Mouse (Mus musculus) cerebellum, postnatal 14 days (tissue): ENCODE measurements around the gene Celf1.
A peak's percentile ranks its signal among the peaks of the same experiment; 100 is the strongest.
"Not testable (repeated sequence)": the region's sequence is repeated elsewhere in the genome, so short reads cannot be mapped to it uniquely, and the experiment has no call there.

Source experiments
- DNase-seq, 2 experiments: peaks; one replicate each; pipeline ENCODE4 v3.0.0; 2021; ENCODE audit warnings: mixed read lengths in 2 of 2

Gene Celf1

DNA sequence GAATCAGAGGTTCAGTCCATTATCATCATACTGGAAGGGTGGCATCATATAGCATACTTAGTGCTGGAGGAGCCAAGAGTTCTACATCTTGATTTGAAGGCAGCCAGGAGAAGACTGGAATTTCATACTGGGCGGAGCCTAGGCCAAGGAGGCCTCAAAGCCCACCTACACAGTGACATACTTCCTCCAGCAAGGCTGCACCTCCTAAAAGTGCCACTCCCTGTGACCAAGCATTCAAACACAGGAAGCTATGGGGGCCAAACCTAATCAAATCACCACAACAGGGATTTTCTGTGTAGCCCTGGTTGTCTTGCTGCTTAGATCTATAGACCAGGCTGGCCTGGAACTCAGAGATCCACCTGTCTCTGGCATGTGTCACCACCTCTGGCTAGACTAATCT is 83.8 kb downstream of the Celf1 start:
- no peak for DNase-seq

DNA sequence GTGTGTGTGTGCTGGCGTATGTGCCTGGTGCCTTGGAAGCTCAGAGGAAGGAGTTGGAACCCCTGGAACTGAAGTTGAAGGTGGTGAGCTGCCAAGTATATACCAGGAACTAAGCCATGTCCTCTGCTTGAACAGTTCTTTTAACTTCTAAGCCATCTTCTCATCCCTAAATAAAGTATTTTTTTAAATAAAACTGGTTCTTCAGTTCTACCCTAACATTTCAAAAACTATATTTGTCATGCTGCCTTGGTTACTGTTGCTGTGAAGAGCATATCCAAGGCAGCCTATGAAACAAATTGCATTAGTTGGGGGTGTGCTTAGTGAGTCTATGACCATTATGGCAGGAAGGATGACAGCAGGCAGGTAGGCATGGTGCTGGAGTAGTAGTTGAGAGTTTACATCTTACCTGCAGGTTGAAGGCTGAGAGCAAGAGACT is 84.9 kb downstream of the Celf1 start:
- DNase-seq = no peak

DNA sequence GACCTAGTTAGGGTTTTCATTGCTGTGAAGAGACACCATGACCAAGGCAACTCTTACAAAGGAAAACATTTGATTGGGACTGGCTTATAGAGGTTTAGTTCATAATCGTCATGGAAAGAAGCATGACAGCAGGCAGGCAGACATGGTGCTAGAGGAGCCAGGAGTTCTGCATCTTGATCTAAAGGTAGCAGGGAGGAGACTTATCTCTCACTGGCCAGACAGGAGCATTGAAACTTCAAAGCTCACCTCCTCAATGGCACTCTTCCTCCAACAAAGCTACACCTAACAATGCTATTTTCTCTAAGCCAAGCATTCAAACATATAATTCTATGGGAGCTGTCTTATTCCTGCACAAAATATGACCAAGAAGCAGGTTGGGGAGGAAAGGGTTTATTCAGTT is 86.3 kb downstream of the Celf1 start:
- no peak for DNase-seq

DNA sequence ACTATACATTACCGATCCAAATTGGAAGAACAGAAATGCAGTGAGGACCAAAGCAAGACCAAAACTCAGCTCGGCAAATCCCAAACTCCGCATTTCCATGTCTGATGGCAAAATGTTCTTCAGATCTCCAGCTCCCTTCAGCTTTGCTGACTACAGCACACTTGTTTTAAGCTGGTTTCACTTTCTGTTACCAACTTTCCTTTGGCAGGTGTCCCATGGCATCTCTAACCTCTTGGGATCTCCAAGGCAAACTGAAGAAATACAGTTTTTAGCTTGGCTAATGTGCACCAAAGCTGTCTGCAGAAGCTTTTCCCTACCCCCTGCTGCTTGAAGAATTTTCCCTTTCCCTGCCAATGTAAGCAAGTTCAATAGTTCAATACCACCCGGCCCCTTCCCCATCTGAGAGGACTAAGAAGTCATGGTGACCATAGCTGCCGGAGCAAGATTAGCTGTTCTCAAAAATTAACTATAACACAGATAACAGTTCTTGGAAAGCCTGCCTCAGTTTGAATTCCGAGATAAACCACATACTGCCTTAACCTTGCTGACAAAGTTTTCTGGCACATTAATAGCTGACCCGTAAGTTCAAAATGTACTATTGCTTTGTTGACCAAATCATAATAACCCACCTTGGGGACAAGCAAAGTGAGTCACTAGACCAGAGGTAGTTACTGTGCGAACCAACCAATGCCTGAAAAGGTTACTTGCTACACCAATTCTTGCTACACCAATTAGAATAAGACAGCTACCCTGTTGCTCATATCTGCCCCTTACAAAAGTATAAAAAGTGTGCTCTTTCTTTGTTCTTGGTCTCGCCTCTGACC is 87.4 kb downstream of the Celf1 start:
- peak in 1 of 2 experiments; percentile 17 for DNase-seq

DNA sequence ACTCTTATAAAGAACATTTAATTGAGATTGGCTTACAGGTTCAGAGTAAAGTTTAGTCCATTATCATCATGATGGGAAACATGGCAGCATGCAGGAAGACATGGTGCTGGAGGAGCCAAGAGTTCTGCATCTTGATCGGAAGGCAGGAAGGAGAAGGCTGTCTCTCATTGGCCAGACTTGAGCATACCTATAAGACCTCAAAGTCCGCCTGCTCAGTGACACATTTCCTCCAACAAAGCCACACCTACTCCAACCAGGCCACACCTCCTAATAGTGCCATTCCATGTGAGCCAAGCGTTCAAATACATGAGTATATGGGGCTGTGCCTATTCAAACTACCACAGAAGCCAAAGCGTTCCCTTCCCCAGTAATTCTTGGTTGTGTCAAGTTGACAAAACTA is 91.0 kb downstream of the Celf1 start:
- DNase-seq = no peak

DNA sequence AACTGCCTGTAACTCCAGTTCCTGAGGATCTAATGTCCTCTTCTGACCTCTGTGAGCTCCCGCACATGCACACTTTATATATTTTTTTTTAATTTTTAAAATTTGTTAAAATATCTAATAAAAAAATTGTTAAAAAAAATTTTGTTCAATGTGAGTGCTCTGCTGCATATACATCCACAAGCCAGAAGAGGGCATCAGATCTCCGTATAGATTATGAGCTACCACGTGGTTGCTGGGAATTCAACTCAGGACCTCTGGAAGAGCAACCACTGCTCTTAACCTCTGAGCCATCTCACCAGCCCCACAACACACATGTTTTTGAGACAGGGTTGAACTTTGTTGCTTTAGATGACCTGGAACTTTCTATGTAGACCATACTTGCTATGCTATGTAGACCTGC is 92.8 kb downstream of the Celf1 start:
- no peak for DNase-seq

DNA sequence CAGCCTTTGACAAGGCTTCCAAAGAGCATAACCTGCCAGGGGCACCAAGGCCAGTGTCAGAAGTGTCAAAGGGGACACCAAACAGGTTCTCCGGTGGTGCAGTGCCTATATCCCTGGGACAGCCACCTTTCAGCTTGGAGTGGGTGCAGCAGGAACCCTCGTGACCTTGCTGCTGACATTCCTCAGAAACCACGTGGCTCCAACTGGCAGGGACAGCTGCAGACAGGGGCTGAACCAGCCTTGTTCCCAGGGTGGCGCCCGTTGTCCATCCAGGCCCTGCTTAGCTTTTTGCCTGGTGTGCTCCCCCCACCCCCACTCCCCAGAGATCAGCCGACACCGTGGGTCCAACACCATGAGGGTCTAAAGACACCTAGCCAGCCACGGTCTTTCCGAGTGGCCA is 95.2 kb downstream of the Celf1 start, which contains the start of gene Rapsn:
Gene Rapsn (plus strand): TSS at position 236 of the 400 bp plus-strand sequence.
- DNase-seq = no peak

DNA sequence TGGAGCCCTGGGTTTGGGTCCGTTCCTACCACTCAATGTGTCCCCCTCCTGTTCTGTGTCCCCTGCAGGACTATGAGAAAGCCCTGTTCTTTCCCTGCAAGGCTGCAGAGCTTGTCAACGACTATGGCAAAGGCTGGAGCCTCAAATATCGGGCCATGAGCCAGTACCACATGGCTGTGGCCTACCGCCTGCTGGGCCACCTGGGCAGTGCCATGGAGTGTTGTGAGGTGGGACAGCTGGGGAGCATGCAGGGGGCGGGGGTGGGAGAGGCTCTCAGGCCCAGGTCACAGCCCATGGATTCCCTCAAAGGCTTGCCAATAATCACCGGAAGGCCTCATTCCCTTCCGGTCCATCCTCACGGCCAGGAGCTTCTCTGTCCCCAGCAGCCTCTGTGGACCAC is 101.6 kb downstream of the Celf1 start:
- DNase-seq = no peak

DNA sequence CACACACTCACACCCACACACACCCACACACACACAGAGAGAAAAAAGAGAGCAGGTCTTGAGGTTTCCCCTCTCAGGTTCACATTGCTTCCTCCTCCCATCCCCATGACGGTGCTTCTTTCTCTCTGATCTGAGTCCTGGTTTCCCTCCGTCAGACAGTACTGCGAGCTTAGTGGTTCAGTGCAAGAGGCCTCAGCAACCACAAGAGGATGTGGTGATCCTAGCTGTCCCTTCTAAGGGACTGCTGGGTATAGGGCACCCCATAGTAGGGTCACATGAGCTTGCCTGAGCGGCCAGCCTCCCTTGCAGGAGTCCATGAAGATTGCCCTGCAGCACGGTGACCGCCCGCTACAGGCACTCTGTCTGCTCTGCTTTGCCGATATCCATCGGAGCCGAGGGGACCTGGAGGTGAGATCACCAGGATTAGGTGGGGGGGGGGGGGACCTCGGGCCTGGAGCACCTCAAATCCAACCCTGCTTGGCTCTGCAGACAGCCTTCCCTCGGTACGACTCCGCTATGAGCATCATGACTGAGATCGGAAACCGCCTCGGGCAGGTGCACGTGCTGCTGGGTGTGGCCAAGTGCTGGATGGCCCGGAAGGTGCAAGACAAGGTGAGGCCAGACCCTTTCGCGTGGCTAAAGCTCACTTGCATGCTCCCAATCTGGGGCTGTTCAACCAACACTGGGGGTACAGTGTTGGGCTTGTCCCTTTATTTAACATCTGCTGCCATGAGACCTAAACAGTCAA is 102.6 kb downstream of the Celf1 start:
- no peak for DNase-seq

DNA sequence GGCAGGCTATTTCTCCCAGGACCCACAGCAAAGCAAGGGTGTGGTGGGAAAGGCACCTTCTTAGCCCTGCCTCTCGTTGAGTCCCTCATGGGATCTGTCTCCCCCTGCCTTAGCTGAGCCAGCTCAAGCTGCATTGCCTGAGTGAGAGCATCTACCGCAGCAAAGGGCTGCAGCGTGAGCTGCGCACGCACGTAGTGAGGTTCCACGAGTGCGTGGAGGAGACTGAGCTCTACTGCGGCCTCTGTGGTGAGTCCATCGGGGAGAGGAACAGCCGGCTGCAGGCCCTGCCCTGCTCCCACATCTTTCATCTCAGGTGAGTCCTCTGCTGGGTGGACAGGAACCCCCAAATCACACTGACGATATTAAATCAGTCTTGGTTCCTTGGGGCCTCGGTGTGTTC is 104.5 kb downstream of the Celf1 start:
- no peak for DNase-seq

DNA sequence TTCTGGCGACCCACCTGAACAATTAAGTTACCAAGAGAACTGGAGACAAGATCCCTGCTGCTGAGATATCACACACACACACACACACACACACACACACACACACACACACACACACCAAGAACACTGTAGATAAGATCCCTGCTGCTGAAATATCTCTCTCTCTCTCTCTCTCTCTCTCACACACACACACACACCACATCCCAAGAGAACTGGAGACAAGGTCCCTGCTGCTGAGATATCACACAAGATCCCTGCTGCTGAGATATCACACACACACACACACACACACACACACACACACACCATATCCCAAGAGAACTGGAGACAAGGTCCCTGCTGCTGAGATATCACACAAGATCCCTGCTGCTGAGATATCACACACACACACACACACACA is 105.6 kb downstream of the Celf1 start:
- DNase-seq = not testable (repeated sequence)

DNA sequence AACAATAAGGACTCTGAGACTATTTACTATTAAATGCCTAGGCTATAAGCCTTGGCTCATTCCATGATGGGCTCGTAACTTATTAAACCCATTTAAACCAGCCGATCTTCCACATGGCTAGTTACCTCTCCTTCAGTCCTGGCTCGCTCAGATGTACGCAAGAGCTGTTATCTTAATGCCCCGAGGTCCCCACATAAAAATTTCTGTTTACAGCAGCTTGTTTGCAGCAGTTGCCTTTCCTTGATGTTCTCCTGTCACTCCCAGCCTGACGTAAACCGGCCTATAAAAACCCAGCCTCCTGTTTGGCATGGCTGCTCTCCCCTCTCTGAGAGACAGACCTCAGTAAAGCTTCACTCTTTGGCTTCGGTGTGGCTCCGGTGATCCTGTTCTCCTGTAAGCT is 107.2 kb downstream of the Celf1 start:
- no peak for DNase-seq

DNA sequence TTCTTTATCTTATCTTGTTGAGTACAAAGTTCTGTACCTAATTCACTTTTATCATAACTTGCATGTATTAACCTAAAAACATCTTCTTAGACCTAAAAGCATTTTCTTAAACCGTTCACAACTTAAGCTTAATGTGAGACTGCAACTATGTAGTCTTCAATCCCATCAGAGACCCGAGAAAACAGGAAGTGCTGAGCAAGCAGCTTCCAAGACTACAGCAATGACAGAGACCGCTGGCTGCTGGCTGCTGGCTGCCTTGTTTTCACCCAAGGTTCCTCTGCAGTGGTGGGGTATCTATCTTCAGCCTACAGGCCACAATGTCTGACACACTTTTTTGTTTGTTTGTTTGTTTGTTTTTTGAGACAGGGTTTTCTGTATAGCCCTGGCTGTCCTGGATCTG is 111.7 kb downstream of the Celf1 start:
- DNase-seq = no peak

DNA sequence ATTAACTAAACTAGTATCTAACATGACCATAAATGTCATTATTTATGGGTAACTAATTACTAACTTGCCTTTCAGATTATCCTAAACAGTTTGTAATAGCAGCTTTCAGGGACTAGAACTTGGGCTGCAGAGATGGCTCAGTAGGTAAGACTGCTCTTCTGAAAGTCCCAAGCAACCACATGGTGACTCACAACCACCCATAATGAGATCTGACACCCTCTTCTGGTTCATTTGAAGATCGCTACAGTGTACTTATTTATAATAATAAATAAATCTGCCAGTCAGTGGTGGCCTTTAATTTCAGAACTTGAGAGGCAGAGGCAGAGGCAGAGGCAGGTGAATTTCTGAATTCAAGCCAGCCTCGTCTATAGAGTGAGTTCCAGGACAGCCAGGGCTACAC is 112.6 kb downstream of the Celf1 start:
- no peak for DNase-seq

DNA sequence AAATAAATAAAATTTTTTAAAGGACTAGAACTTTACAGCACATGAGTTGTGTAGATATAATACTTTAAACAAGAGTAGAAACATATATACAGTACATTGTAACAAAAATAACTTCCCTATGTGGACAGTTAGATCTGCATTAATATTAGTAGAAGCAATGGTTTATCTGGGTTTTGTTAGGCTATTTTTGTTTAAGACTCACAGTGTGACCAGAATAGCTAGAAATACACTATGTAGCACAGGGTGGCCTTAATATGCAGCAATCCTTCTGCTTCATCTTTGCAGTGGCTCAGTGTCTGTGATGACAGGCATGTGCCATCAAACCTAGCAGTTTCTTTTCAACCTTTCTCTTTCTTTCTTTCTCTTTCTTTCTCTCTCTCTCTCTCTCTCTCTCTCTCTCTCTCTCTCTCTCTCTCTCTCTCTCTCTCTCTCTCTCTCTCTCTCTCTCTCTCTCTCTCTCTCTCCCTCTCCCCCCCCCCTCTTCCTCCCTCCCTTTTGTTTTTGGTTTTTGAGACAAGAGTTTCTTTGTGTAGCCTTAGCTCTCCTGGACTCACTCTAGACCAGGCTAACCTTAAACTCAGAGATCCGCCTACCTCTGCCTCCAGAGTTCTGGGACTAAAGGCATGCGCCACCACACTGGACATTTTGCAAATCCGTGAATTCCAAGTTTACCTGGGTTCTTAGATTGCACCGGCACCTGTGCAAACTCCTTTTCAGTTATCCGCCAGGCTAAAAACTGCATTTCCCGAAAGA is 113.2 kb downstream of the Celf1 start:
- DNase-seq = no peak

DNA sequence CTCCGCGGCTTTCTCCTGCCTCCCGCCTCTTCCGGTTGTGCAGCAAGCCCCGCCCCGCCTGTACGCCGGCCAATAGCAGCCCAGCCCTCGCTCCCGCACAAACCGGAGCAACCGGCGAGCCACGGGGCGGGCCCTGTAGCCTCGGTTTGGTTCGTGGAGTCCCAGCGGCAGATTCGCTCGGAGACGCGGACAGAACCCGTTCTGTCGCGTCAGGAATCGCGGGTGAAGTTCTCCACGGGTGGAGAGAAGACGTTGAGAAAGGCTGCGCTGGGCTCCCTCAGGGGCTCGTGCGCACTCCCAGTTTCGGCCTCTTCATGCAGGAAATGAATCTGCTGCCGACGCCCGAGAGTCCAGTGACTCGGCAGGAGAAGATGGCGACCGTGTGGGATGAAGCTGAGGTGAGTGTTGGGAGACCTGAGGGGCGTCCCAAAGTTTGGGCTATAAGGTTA is 113.8 kb downstream of the Celf1 start, which contains the start of gene Psmc3:
Gene Psmc3 (plus strand): TSS at position 76 of the 449 bp plus-strand sequence.
- DNase-seq = peak; percentile 99

DNA sequence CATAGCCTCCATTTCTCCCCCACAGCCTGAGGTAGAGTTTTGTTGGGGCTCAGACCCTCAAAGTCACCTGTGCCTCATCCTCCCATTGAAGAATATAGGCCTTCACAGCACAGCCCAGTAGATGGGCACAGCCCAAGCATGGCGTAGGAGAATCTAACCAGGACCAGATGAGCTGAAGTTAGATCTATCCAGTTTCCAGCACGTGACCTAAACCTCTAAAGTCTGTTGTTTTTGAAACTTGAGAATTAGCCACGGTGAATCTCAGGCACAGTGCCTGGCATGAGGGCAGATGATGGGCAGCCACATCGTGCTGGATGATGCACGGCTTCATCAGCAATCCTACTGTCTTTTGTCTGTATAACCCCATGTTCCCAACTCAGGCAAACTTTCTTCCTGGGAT is 118.3 kb downstream of the Celf1 start:
- no peak for DNase-seq

DNA sequence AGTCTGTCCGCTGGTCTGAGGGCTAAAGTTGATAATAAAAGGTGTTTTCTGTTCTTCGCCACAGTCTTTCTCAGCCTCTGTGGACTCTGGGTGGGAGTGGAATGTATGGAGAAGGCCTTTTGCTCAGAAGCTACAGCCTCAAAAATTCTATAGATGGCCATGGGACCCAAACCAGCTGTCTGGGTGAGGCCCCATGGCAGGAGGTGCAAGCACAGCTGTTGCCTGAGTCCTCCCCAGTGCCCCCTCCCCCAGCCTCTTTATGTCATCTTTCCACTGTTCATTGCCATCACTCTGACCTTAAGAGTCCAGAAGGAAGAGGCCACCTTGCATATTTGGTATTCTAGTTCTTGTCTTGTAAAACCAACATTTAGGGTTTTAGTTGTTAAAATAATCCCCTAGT is 119.2 kb downstream of the Celf1 start:
- DNase-seq = no peak

DNA sequence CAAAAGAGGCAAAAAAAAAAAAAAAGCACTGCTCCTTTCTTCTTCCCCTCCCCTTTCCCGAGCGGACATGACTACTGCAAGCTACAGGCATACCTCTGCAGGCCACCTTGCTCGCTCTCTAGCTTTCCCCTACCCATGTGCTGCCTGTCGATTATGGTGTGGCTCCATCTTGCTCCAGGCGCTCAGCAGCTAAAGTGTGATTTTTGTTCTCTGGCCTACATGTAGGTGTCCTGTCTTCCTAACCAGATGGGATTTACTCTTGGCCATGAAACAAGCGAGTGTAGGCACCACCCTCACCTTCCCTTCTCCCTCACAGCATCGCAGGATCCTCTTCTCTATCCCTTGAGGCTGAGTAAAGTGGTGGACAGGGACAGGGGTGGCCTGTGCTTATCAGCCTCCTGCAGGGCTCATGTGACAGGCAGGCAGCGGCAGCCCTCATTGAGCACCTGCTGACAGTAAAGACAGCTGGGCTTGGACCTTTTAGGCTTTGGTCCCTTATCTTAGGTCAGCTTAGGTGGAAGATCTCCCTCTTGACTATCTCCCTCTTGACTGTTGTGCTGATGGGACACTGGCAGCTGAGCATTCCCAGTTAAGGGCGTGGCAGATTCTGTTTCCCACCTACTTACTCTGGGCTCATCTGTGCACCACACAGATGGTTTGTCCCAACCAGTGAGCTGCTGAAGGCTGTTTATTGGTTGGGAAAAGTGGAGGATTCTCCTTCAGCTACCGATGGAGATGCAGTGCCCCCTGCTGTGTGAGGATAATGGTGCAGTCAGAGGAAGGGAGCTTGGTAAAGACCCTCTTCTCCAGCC is 120.6 kb downstream of the Celf1 start:
- DNase-seq = peak; percentile 34 to 65

DNA sequence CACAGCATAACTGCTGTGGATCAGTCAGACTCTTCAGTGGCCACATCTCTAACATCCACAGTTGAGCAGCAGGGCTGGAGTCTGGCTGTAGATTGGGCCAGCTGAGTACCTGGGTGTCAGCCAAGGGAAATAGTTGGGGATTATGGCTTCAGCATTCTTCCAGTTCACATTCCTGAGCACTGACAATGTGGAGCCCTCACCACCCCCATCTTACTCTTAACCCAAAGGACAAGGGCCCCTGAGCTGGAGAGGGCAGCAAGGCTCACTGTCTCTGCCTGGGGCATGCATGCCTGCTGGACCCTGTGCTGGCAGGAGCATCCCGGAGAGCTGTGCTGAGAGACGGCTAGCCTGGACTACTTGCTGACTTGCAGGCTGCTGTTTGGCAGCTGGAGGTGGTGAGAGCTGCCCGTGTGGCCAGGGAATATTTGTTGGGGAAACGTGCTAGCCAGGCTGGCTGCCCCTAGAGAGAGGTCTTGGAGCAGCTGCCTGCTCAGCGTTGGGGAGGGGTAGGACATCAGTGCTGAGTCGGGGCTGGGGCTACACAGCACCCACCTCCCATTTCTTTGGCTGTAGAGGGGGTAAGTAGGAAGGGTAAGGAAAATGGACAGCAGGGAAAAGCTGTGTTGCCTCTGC is 121.8 kb downstream of the Celf1 start:
- no peak for DNase-seq

DNA sequence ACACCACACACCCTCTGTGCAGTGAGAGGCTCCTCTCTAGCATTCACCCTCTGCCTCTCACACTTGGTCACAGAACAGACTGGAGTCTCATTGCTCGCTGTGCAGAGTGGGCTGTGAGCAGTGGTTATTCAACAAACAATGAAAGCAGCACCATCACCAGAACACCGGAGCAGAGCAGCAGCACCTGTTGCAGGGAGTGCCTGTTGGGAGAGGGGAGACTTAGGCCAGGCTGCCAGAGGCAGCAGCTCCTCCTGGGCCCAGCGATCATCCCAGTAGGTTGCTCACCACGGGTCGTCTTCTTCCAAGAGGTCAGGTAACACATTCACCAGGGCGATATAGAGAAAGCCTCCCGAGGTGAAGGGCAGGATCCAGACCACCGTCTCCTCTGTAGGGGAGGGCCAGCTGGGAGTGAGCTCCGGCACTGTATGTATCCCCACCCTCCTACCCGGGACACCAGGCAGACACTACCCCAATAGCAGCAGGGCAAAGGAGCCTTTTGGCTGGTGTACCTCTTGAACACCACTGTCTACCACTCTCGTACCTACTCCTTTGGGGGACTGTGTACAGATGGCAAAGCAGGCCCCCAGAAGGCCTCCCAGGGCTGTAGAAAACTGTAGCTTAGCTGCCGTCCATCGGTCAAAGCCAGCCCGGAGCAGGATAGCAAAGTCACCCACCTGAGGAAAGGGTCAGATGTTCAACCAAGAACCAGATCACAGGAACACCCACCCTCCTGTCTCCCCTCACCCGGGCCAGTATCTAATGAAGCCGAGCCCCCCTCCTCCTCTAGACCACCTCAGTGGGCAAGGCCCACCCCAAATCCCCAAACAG is 122.8 kb downstream of the Celf1 start:
- no peak for DNase-seq
